Mouse (Mus musculus) forelimb bud, embryonic 11.5 days (tissue): ENCODE data around the gene L2hgdh.

ENCODE experiments used
- DNase-seq: peaks from one replicate; pipeline ENCODE4 v3.0.0-alpha.2; 2012; ENCODE audit warnings: low read depth, low spot score

L2hgdh gene

DNA sequence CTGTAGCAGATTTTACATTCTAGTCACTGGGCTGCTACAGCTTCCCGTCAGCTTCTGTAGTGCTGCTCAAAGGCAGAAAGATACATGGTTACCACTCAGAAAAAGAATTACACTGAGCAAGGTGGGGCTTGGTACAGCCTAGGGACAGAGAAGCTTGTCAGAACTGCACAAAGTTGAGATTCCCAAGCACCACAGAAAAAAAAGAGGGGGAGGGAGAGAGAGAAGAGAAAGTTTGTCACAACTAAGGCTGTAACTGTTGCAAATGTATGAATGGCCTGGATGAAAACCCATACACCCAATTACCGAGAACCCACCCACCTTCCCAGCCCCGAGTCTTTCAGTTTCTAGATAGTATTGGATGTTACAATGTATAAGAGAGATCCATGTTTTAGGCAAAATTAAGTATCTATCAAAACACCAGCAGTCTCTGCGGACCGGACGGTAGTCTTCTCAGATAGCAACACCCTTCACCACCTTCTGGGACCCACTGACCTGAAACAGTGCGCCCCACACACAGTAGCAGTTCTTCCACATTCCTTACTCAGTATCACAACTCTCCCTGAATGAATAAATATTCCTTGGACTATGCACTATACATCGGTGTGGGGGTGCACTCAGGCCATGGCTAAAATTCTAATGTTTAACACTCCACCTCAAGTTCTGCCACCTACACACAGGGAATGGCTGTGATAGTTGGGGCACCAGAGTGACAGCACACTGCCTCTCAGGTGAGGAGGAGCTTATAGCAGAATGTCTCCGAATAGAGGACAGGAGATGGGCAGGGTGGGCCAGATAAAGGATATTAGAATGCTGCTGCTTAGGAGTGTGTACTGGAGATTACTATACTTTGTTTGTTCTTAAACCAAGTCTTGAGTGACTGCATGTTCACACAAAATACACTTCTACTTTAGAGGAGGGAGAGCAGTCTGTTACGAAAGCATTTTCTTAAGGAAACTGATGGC, 49.8 kb downstream of the L2hgdh start:
- no peak for DNase-seq

GRCm38 (mm10) chr12:69674176-69674575, 50.5 kb downstream of the L2hgdh start:
- no peak for DNase-seq

DNA sequence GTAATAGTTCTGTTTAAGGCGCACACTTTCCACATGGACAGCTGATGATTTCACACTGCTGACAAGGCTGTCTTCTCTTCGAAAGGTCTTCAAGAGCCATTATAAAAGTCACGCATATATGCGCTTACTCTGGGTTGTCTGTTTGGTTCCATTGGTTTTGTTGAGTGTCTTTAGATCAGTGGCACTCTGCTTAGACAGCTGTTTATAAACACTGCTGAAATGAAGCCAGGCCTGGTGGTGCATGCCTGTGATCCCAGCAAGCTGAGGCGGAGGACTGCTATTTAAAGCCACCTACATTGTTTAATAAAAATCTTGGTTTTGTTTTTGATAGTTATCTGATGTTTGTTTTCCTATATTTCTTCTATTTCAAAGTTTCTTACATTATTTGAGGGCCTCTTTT, 58.0 kb downstream of the L2hgdh start:
- DNase-seq: no peak

GRCm38 (mm10) chr12:69661658-69662057, 63.0 kb downstream of the L2hgdh start:
- no peak for DNase-seq

- DNase-seq: peak; percentile 85
Measured at GRCm38 (mm10) chr12:69653973-69654372, 70.7 kb downstream of the L2hgdh start.

GRCm38 (mm10) chr12:69649511-69649910, 75.2 kb downstream of the L2hgdh start:
- no peak for DNase-seq

DNA sequence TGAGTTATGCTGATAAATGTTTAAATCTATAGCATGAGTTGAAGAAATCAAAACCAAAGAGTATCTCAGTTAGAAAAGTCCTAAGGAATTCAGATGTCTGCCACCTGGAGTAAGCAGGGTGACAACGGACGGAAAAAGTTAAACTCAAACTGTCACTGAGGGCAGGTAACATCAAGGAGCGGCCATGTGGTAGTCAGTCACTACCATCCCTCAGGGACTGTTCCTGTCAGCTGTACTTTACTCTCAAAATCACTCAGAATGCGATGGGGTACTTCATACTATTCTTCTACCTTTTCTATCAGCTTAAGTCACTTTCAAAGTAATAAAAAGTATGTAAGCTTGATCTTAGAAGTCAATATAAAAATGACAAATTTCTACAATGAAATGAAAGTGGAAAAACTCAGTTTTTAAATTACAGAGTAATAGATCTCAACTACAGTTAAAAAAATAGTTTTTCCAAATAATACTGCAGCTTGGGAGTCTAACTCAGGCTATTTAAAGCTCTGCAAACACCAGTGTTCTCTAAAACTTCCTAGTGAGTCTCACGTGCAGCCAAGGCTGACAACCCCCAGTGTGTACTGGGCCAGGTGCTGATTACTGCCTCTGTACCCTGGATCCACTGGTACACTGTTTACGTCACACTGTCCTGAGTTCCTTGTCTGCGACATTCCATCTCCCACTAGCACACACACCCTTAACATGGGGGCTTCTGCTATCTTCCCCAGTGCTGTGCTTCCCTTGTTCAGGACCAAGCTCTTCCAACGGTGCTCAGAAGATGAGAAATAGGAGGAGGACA, 78.7 kb downstream of the L2hgdh start:
- DNase-seq: no peak

DNA sequence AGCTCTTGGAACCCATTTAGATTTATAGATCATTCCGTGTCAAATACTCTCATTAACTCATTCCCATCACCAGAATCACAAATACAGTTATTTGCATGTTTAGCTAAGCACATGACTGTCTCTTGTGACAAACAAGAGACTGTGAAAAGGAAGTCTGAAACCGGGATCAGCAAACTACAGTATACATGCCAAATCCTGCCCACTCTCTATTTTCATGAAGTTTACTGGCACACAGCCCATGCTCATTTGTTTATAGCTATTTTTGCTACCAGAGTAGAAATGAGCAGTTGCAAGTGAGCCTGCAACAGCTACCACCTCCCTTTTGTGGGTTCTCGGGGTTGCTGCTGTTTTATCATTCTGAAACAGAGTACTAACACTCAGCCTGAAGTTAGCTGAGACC, 79.8 kb downstream of the L2hgdh start:
- no peak for DNase-seq

GRCm38 (mm10) chr12:69642877-69643276, 81.8 kb downstream of the L2hgdh start:
- DNase-seq: no peak
